Mouse (Mus musculus) forebrain, embryonic 16.5 days (tissue): Measurements from ENCODE around the gene Ergic1. TPM values are rescaled to one million over a fixed set of nuclear protein-coding genes. Genes with fewer than 3 reads are reported as not detected.

ENCODE experiments used
- ATAC-seq: fragments of 200-750 bp; cut with Nextera tagmentation; 2 replicates; pipeline ENCODE4 v1.8.0; 2017; ENCODE audit warnings: mild to moderate bottlenecking, moderate library complexity
- H3K27ac ChIP-seq: fragments of 300-500 bp; sonication (generic); 2 replicates; pipeline ENCODE4 v1.5.1; 2014; ENCODE audit warnings: low read length, control low read depth
- H3K27me3 ChIP-seq: fragments of 300-500 bp; sonication (generic); replicated peaks from 2 replicates; pipeline ENCODE4 v1.6.1; 2014; ENCODE audit warnings: low read length; ENCODE audit not compliant: control insufficient read depth, insufficient read depth
- H3K36me3 ChIP-seq: fragments of 300-500 bp; sonication (generic); 2 replicates; pipeline ENCODE4 v1.6.1; 2014; ENCODE audit not compliant: control insufficient read depth, insufficient read depth
- H3K4me1 ChIP-seq: fragments of 300-500 bp; sonication (generic); replicated peaks from 2 replicates; pipeline ENCODE4 v1.6.1; 2014; ENCODE audit warnings: low read length; ENCODE audit not compliant: control insufficient read depth, insufficient read depth
- H3K4me2 ChIP-seq: fragments of 300-500 bp; sonication (generic); 2 replicates; pipeline ENCODE4 v1.6.1; 2014; ENCODE audit warnings: mild to moderate bottlenecking, low read length, control low read depth
- H3K4me3 ChIP-seq: fragments of 300-500 bp; sonication (generic); replicated peaks from 2 replicates; pipeline ENCODE4 v1.5.1; 2014; ENCODE audit warnings: mild to moderate bottlenecking, low read length, control low read depth
- H3K9ac ChIP-seq: fragments of 300-500 bp; sonication (generic); replicated peaks from 2 replicates; pipeline ENCODE4 v1.6.1; 2014; ENCODE audit warnings: low read depth, low read length, control low read depth
- H3K9me3 ChIP-seq: fragments of 300-500 bp; sonication (generic); 2 replicates; pipeline ENCODE4 v1.6.1; 2016; ENCODE audit warnings: low read length; ENCODE audit not compliant: control insufficient read depth
- WGBS: fragments of 180-500 bp; shearing (Covaris S2); extraction: QIAGEN DNeasy Blood & Tissue Kit; methylation state at CpG from one replicate; pipeline ENCODE4 v1.1.7; 2014; 5-methylcytosine and 5-hydroxymethylcytosine counted together
- polyA plus RNA-seq: library from polyadenylated mRNA; unstranded; fragments of >200 nt; fragmentation: Nextera tagmentation; extraction: Ambion mirVana; gene quantifications from 2 replicates; pipeline ENCODE4 v1.2.1, GENCODE M21; 2015

The Ergic1 gene
- polyA plus RNA-seq, 1 experiment from 2014 or later: 113 TPM

DNA sequence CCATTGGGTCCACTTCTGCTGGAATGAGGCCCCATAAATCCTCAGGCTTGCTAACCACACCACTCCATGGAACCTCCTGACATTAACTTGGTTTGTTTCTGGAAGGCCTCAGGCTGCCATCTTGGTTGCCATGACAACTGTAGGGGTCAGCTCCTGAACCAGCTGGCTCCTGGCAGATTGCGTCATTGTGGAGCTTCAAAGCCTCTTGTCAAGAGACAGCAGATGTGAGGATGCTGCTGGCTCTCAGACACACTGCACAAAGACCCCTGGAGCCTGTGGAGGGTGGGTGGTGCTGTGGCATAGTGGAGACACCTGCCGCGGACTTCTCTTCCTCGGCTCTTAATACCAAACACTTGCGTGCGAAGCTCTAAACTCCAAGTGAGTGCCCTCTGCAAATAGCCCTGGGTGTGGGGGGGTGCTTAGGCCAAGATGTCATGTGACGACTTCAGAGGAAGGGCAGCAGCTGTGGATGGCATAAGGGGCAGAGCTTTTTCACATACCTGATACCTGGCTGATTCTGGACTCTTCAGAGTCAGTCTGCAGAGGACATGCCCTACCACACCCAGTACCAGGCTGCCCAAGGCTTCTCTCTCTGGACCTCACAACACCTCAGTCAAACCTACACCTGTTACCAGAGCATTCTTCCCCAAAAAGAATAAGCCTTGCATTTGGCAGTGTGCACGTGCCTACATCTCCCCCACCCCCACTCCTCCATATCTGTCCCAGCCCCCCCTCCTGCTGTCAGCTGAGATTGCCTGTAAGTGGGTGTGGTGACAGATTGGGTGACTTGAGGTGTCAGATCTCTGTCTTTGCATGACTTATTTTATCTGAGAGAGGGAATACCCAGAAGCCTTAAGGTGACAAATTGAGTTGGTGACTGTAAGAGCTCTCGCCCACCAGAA lies 83.5 kb downstream of the Ergic1 start:
- Histone ChIP-seq H3K27ac (no peak overlapping the region; the same call in 1 of the 2 replicates), H3K9me3 (no peaks in the 10 kb centered on the region), H3K36me3 (peaks cover 41% of the 10 kb centered on the region), H3K4me1 (peaks cover 10% of the 10 kb centered on the region), H3K4me2 (no peak overlapping the region), H3K4me3 (no peak overlapping the region), H3K9ac (no peak overlapping the region), H3K27me3 (no peaks in the 10 kb centered on the region)
- WGBS: 52% methylated on average over 9 of the region's 9 CpGs
- peak; percentile 67 for ATAC-seq

DNA sequence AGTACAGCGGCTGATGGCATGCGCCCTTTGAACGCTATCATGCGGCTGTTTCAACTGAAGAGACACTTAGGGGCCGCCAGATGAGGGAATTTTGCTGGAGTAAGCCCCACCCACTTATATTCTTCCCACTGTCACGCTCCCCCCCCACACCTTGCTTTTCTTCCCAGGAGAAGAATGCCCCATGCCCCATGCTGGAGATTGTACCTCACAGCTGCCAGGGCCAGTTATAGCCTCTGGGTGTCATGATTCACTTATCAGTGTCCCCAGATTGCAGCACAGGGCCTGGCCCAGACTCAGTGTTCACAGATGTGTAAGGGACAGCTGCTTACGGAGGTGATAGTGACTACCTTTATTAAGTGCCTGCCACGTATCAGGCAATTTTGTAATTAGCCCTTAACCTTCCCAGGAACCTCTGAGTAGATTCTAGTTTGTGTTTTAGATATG lies 84.1 kb downstream of the Ergic1 start:
- WGBS: 91% methylated on average over 8 of the region's 8 CpGs
- Histone ChIP-seq H3K36me3 (peaks cover 40% of the 10 kb centered on the region), H3K9me3 (no peaks in the 10 kb centered on the region), H3K4me3 (no peak overlapping the region), H3K4me2 (no peak overlapping the region), H3K27ac (no peak overlapping the region), H3K4me1 (peaks cover 10% of the 10 kb centered on the region), H3K27me3 (no peaks in the 10 kb centered on the region), H3K9ac (no peak overlapping the region)
- ATAC-seq: no peak

DNA sequence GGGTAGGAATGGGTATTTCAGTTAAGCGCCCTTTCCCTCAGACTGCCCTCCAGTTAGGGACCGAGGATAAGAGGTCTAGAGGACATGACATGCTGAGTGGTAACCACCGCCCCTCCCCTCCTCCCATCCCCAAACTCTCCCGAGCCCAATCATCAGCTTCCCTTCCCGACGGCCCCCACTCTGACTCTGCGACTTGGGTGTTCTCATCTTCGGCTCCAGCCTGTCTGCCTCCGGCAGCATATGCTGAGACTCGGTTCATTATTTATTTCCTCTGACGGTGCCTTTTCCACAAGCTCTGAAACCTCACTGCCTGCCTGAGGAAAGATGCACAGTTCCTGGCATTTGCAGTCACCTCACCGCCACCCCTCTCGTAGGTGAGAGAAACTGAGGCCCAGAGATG lies 86.0 kb downstream of the Ergic1 start:
- Histone ChIP-seq H3K27ac (no peak overlapping the region), H3K4me2 (no peak overlapping the region), H3K27me3 (no peaks in the 10 kb centered on the region), H3K9ac (no peak overlapping the region), H3K4me3 (no peak overlapping the region), H3K9me3 (no peaks in the 10 kb centered on the region), H3K36me3 (peaks cover 24% of the 10 kb centered on the region), H3K4me1 (peaks cover 10% of the 10 kb centered on the region)
- ATAC-seq: no peak
- WGBS: 85% methylated on average over 13 of the region's 13 CpGs

DNA sequence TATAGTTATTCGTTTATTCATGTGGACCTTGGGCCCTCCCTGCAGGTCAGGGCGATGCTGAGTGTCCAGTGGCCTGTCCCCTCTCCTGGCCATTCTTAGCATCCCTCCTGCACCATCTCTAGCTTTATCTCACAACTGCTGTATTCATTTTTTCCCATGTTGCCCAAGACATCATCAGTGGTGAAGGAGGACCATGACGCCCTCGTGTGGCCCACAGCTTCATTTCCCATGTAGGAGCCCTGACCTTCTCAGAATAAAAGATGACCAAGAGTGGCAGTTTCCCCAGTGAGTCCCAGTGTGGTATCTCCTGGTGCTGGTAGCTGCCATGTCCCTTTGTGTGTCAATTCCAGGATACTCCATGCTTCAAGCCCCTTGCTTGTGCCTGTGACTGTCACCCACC lies 88.3 kb downstream of the Ergic1 start:
- no peak for ATAC-seq
- no peak overlapping the region for H3K4me3 ChIP-seq

DNA sequence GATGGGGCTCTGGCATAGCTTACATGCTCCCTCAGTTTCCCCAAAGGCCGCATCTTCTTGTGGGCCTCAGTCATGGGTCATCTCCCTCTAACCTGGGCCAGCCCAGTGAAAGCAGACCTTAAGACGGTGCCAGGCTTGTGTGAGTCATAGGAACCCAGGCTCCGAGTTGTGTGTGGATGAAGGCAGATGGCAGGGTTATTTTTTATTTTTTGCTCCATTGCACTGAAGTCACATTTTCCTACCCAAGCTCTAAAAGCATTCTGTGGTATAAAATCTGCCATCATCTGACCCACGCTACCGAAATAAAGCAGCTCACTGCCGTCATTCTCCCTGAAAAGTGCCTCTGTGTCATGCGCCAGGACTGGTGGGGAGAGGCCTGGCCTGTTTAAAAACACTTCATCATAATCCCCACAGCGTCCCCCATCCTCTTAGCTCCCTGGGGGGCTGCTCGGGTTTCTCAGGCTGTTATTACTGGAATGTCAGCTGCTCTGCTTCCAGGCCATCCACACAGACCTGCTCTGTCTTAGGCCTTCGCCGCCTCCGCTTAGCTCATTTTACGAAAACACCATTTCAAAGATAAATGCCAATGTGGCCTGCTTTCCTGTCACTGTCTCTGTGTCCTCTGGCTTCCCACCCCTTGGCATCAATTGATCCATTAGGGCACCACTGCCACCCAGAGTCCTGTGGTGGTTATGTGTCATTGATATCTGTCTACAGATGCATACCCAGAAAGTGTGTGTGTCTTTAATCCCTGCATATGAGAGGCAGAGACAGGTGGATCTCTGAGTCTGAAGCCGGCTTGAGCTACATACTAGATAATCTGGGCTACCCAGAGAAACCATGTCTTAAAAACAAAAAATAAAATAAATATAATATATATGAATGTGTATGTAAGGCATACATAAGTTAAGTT lies 89.4 kb downstream of the Ergic1 start:
- no peaks in the 10 kb centered on the region for H3K4me1 ChIP-seq
- H3K4me3 ChIP-seq: no peak overlapping the region
- H3K4me2 ChIP-seq: no peak overlapping the region
- H3K36me3 ChIP-seq: peaks cover 7% of the 10 kb centered on the region; the same call in 1 of the 2 replicates
- 87% methylated on average over 14 of the region's 14 CpGs for WGBS
- ATAC-seq: no peak
- H3K27me3 ChIP-seq: no peaks in the 10 kb centered on the region
- H3K27ac ChIP-seq: no peak overlapping the region
- no peaks in the 10 kb centered on the region for H3K9me3 ChIP-seq
- H3K9ac ChIP-seq: no peak overlapping the region

More for the DNA sequence above, 88.3 kb downstream of the Ergic1 start:
- Histone ChIP-seq H3K27ac (no peak overlapping the region), H3K36me3 (peaks cover 6% of the 10 kb centered on the region), H3K9ac (no peak overlapping the region), H3K4me2 (no peak overlapping the region), H3K27me3 (no peaks in the 10 kb centered on the region), H3K4me1 (peaks cover 6% of the 10 kb centered on the region), H3K9me3 (no peaks in the 10 kb centered on the region)
- WGBS: 87% methylated on average over 4 of the region's 4 CpGs

DNA sequence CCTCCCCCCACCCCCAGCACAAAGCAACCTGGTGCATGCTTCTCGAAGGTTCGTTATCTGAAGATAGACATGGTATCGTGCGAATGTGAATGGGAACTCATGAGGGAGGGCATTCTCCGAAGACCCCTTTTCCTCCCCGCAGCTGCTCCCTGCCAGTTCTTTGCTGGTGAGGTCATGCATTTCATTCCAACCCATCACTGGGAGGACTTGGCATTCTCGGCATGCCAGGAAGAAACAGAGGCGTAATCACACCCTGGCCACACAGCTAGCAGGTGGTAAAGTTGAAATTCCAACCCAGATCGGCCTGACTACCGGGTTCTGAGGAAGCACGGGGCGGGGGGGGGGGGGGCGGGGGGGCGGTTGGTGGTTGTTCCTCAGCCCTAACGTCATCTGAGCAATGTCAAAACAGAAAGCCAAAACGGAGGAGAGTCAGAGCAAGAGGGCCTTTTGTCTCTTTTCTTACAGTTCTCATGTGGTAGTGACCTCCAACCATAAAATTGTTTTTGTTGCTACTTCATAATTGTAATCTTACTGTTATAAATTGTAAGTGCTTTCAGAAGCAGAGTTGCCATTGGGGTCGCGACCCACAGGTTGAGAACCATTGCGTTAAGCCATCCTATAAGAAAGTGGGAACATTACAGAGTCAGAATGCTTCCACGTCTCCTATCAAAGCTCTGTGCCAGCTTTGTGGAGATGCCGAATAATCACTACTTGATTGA lies 97.7 kb downstream of the Ergic1 start:
- H3K9me3 ChIP-seq: no peaks in the 10 kb centered on the region
- no peak overlapping the region for H3K9ac ChIP-seq
- ATAC-seq: no peak
- WGBS: 28% methylated on average over 21 of the region's 21 CpGs
- H3K27me3 ChIP-seq: no peaks in the 10 kb centered on the region
- H3K4me3 ChIP-seq: no peak overlapping the region
- H3K4me1 ChIP-seq: peaks cover 10% of the 10 kb centered on the region
- H3K4me2 ChIP-seq: no peak overlapping the region
- H3K36me3 ChIP-seq: peaks cover 15% of the 10 kb centered on the region
- no peak overlapping the region for H3K27ac ChIP-seq

DNA sequence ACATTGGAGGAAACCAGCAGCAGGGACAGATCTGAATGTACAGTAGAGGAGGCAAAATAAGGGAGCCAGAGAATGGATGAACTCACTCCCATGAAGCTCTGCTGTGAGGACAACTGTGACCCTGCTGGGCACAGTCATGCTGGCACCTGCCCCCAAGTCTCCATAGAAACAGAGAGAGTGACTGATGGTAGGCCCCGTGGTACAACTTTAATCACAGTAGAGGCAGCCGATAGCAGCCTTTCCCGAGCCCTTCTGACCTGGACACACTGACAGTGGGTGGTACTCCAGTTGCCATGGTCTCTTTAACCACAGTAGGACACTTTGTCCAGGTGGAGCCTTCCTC lies 98.3 kb downstream of the Ergic1 start:
- 67% methylated on average over 3 of the region's 3 CpGs for WGBS
- Histone ChIP-seq H3K9me3 (no peaks in the 10 kb centered on the region), H3K9ac (no peak overlapping the region), H3K4me2 (no peak overlapping the region), H3K4me3 (no peak overlapping the region), H3K27me3 (no peaks in the 10 kb centered on the region), H3K4me1 (peaks cover 10% of the 10 kb centered on the region), H3K36me3 (peaks cover 15% of the 10 kb centered on the region), H3K27ac (no peak overlapping the region)
- no peak for ATAC-seq

DNA sequence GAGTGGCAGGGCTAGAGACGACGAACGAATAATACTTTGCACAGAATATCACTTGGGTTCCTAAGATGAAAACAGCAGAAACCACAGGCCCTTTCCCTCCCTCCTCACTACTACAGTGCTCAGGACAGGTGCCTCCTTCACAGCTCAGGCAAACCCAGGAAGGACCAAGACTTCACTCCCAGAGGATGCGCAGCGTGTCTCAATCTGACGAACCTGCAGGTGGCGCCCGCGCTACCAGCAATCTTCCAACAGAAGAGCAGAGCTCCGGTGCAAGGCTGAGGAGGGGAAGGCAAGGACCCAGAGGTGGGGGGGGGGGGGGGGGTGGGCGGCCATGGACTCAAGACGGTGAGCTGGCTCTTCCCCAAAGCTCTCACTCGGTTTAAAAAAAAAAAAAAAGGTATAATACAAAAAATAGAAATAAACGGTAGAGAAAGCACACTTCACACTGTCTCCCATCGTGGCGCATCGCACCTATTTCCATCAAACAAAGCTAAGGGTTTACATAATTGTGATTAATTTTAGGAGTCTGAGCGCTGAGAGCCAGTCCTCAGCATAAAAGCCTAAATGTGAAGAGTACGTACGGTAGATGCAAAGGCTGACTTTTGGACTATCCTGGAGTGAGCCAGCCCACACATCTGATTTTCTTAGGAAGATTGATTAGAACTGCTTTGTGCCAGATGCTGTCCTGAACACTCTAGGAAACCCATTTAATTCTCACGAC lies 99.1 kb downstream of the Ergic1 start:
- Histone ChIP-seq H3K4me2 (peak overlapping the region; percentile 12; the same call in 1 of the 2 replicates), H3K9ac (no peak overlapping the region), H3K4me1 (peaks cover 10% of the 10 kb centered on the region), H3K4me3 (no peak overlapping the region), H3K36me3 (peaks cover 14% of the 10 kb centered on the region), H3K27ac (no peak overlapping the region), H3K27me3 (no peaks in the 10 kb centered on the region), H3K9me3 (no peaks in the 10 kb centered on the region)
- WGBS: 27% methylated on average over 20 of the region's 21 CpGs
- peak; percentile 51 for ATAC-seq
